In genomic region chr13:58523011-58523760, GRCm38 (mm10) we compare ENCODE assay signal across 11 mouse cellular contexts.
DNase-seq lines count a peak whose midpoint lies in the region; ATAC-seq and TF ChIP-seq lines count a peak whose summit lies in the region.
"Had no signal": no experiment of that assay in that cellular context is flagged by ENCODE, and none has a peak within 500 bp of the region (broad histone marks: within the 10 kb centered on the region; RNA-seq: fewer than 3 reads in every experiment).

No protein-coding gene starts in this region.

- peak overlapping the region; percentile 51 for H3K4me2 ChIP-seq in kidney, embryonic 15.5 days
- peak overlapping the region; percentile 39 for H3K4me2 ChIP-seq in intestine, embryonic 14.5 days (ENCODE audit: low read length)

- ATAC-seq in kidney, embryonic 15.5 days (replicated peaks; ENCODE audit: low FRiP score): peak; percentile 66
- ATAC-seq in intestine, embryonic 14.5 days (replicated peaks; ENCODE audit: low FRiP score, low TSS enrichment, low read depth): peak; percentile 75
- peak; percentile 26 for ATAC-seq in megakaryocyte progenitor cell, adult 5-6 weeks (replicated peaks; ENCODE audit: poor library complexity)

- DNase-seq in kidney, adult 2 months: no peak
- DNase-seq in embryonic facial prominence, embryonic 10.5 days (ENCODE audit: low spot score): peak; percentile 68
- peak; percentile 61 for DNase-seq in intestine, embryonic 14.5 days (ENCODE audit: low spot score)
- no peak for DNase-seq in thymus, postnatal 25 days
- DNase-seq in adrenal gland, postnatal 10 days: no peak
- DNase-seq in retina, embryonic 14.5 days (ENCODE audit: low spot score): no peak
- DNase-seq: adrenal gland, postnatal 36 days; layer of hippocampus, adult 9-11 months had no signal

- WGBS in kidney, embryonic 15.5 days: 12% methylated on average over 20 of the region's 20 CpGs
- WGBS in kidney, adult 2 months: 14% methylated on average over 20 of the region's 20 CpGs
- 24% methylated on average over 20 of the region's 20 CpGs for WGBS in embryonic facial prominence, embryonic 10.5 days
- WGBS in intestine, embryonic 14.5 days: 10% methylated on average over 20 of the region's 20 CpGs

- no peaks in the 10 kb centered on the region for H3K9me3 ChIP-seq in kidney, embryonic 15.5 days (replicated peaks)
- no peaks in the 10 kb centered on the region for H3K9me3 ChIP-seq in embryonic facial prominence, embryonic 10.5 days
- no peaks in the 10 kb centered on the region for H3K9me3 ChIP-seq in intestine, embryonic 14.5 days (ENCODE audit: control insufficient read depth, low read length)

- 0 out of 2 replicates have a peak overlapping the region, but pooled peaks have one; percentile 14 for H3K9ac ChIP-seq in kidney, embryonic 15.5 days
- 0 out of 2 replicates have a peak overlapping the region, but pooled peaks have one; percentile 6 for H3K9ac ChIP-seq in intestine, embryonic 14.5 days (ENCODE audit: low read length)

- H3K27me3 ChIP-seq in kidney, embryonic 15.5 days: peaks cover 22% of the 10 kb centered on the region
- H3K27me3 ChIP-seq in kidney, adult 2 months (replicated peaks; ENCODE audit: control insufficient read depth, insufficient read depth, low read length): peaks cover 3% of the 10 kb centered on the region; the same call in 1 of the 2 replicates
- H3K27me3 ChIP-seq in embryonic facial prominence, embryonic 10.5 days (replicated peaks; ENCODE audit: low read depth, poor library complexity, severe bottlenecking): peaks cover 12% of the 10 kb centered on the region; the same call in 1 of the 2 replicates
- H3K27me3 ChIP-seq in intestine, embryonic 14.5 days (replicated peaks; ENCODE audit: control insufficient read depth, insufficient read depth, low read length): 0 out of 2 replicates have a peak, but pooled peaks cover 3% of the 10 kb centered on the region

- H3K4me3 ChIP-seq in kidney, embryonic 15.5 days (replicated peaks): peak overlapping the region; percentile 16
- H3K4me3 ChIP-seq in kidney, adult 2 months (ENCODE audit: insufficient read depth, low read depth, low read length): no peak overlapping the region
- H3K4me3 ChIP-seq in embryonic facial prominence, embryonic 10.5 days: peak overlapping the region; percentile 30
- no peak overlapping the region for H3K4me3 ChIP-seq in intestine, embryonic 14.5 days (ENCODE audit: low read depth, low read length)

- TF ChIP-seq POLR2A in kidney, adult 2 months (IDR thresholded peaks at IDR 0.05; ENCODE audit: low read depth, low read length): no peak

- no peaks in the 10 kb centered on the region for H3K36me3 ChIP-seq in kidney, embryonic 15.5 days
- no peaks in the 10 kb centered on the region for H3K36me3 ChIP-seq in kidney, adult 2 months (ENCODE audit: control insufficient read depth, insufficient read depth, low read length)
- no peaks in the 10 kb centered on the region for H3K36me3 ChIP-seq in embryonic facial prominence, embryonic 10.5 days (replicated peaks)
- no peaks in the 10 kb centered on the region for H3K36me3 ChIP-seq in intestine, embryonic 14.5 days (ENCODE audit: control insufficient read depth, insufficient read depth, low read length)

- no peak for TF ChIP-seq CTCF in kidney, adult 2 months (conservative IDR thresholded peaks at IDR 0.05; ENCODE audit: insufficient read depth, insufficient read length, low read depth, low read length)

- no peak overlapping the region for H3K27ac ChIP-seq in kidney, embryonic 15.5 days
- no peak overlapping the region for H3K27ac ChIP-seq in kidney, adult 2 months (ENCODE audit: insufficient read depth, low read depth, low read length)
- H3K27ac ChIP-seq in embryonic facial prominence, embryonic 10.5 days (replicated peaks): no peak overlapping the region
- no peak overlapping the region for H3K27ac ChIP-seq in intestine, embryonic 14.5 days (ENCODE audit: low read depth)
- H3K27ac ChIP-seq: macrophage had no signal

- H3K4me1 ChIP-seq in kidney, embryonic 15.5 days: peaks cover 10% of the 10 kb centered on the region
- no peaks in the 10 kb centered on the region for H3K4me1 ChIP-seq in kidney, adult 2 months (ENCODE audit: control insufficient read depth, insufficient read depth, low read length)
- peaks cover 23% of the 10 kb centered on the region for H3K4me1 ChIP-seq in embryonic facial prominence, embryonic 10.5 days
- peaks cover 7% of the 10 kb centered on the region for H3K4me1 ChIP-seq in intestine, embryonic 14.5 days (replicated peaks; ENCODE audit: control insufficient read depth, insufficient read depth, low read length)

Comparison
In these comparisons a context has a peak if more than half of its experiments do, and no peak if none do; other contexts are left out.
1. H3K4me3 ChIP-seq: peak in kidney, embryonic 15.5 days (single experiment) and embryonic facial prominence, embryonic 10.5 days (single experiment); none in kidney, adult 2 months (single experiment) and intestine, embryonic 14.5 days (single experiment).
2. DNase-seq: peak in embryonic facial prominence, embryonic 10.5 days (single experiment) and intestine, embryonic 14.5 days (single experiment); none in kidney, adult 2 months (single experiment), thymus, postnatal 25 days (single experiment), adrenal gland, postnatal 10 days (single experiment) and retina, embryonic 14.5 days (single experiment).
3. Peak in every context shown above with its lines, with median percentiles within 50 percentile points of each other: ATAC-seq.